Comparison of ENCODE assay signal across 15 mouse cellular contexts in genomic region chr9:113634986-113635385, GRCm38 (mm10).
DNase-seq lines count a peak whose midpoint lies in the region; ATAC-seq and TF ChIP-seq lines count a peak whose summit lies in the region.
"Had no signal": no experiment of that assay in that cellular context is flagged by ENCODE, and none has a peak within 500 bp of the region (broad histone marks: within the 10 kb centered on the region; RNA-seq: fewer than 3 reads in every experiment).

No protein-coding gene starts in this region.

- no peak overlapping the region for H3K4me2 ChIP-seq in hindbrain, postnatal 0 days (ENCODE audit: low read depth, low read length)
- no peak overlapping the region for H3K4me2 ChIP-seq in hindbrain, embryonic 11.5 days (replicated peaks; ENCODE audit: low read depth, low read length)
- H3K4me2 ChIP-seq: liver, embryonic 15.5 days had no signal

- 28% methylated on average over 7 of the region's 7 CpGs for WGBS in hindbrain, postnatal 0 days
- WGBS in hindbrain, embryonic 11.5 days = 51% methylated on average over 7 of the region's 7 CpGs
- WGBS in lung, adult 2 months = 48% methylated on average over 7 of the region's 7 CpGs

- H3K27ac ChIP-seq in gastrocnemius, adult 2 months = no peak overlapping the region
- no peak overlapping the region for H3K27ac ChIP-seq in hindbrain, postnatal 0 days
- H3K27ac ChIP-seq in hindbrain, embryonic 11.5 days (ENCODE audit: low read depth, low read length) = no peak overlapping the region
- H3K27ac ChIP-seq: liver, embryonic 15.5 days had no signal

- H3K27me3 ChIP-seq in hindbrain, postnatal 0 days (ENCODE audit: insufficient read depth, low read length) = no peaks in the 10 kb centered on the region
- H3K27me3 ChIP-seq in hindbrain, embryonic 11.5 days (ENCODE audit: control insufficient read depth, insufficient read depth, low read length) = no peaks in the 10 kb centered on the region
- H3K27me3 ChIP-seq: liver, embryonic 15.5 days had no signal

- peak overlapping the region; percentile 21; the same call in 1 of the 2 replicates for H3K4me3 ChIP-seq in gastrocnemius, adult 2 months
- H3K4me3 ChIP-seq in hindbrain, postnatal 0 days (ENCODE audit: low read length) = no peak overlapping the region
- no peak overlapping the region for H3K4me3 ChIP-seq in hindbrain, embryonic 11.5 days (ENCODE audit: low read depth, low read length)
- H3K4me3 ChIP-seq in lung, adult 2 months (replicated peaks; ENCODE audit: extremely low read depth, low read depth, low read length) = no peak overlapping the region
- H3K4me3 ChIP-seq: liver, embryonic 15.5 days had no signal

- no peak overlapping the region for H3K9ac ChIP-seq in hindbrain, postnatal 0 days (replicated peaks; ENCODE audit: low read length)
- no peak overlapping the region for H3K9ac ChIP-seq in hindbrain, embryonic 11.5 days (ENCODE audit: low read depth, low read length)
- H3K9ac ChIP-seq: liver, embryonic 15.5 days had no signal

- H3K9me3 ChIP-seq in hindbrain, postnatal 0 days (ENCODE audit: low read length) = no peaks in the 10 kb centered on the region
- no peaks in the 10 kb centered on the region for H3K9me3 ChIP-seq in hindbrain, embryonic 11.5 days (ENCODE audit: control insufficient read depth, low read length)
- H3K9me3 ChIP-seq: liver, embryonic 15.5 days had no signal

- ATAC-seq in hindbrain, postnatal 0 days = no peak
- ATAC-seq in hindbrain, embryonic 11.5 days (ENCODE audit: low FRiP score) = no peak
- ATAC-seq: inflammation-experienced regulatory T-cells, adult 6 months had no signal

- intact Hi-C loops in gastrocnemius, adult 2 months (cut with DNase I) = no loop called here

- H3K36me3 ChIP-seq in hindbrain, postnatal 0 days (ENCODE audit: insufficient read depth, low read length) = no peaks in the 10 kb centered on the region
- no peaks in the 10 kb centered on the region for H3K36me3 ChIP-seq in hindbrain, embryonic 11.5 days (ENCODE audit: control insufficient read depth, insufficient read depth, low read length)
- H3K36me3 ChIP-seq: G1E; liver, embryonic 15.5 days had no signal

- no peak for DNase-seq in gastrocnemius, adult 2 months
- DNase-seq in gastrocnemius, postnatal 25 days = no peak
- peak; percentile 58 for DNase-seq in hindbrain, postnatal 0 days (ENCODE audit: low spot score)
- no peak for DNase-seq in hindbrain, embryonic 11.5 days (ENCODE audit: low spot score)
- peak; percentile 30 to 48 for DNase-seq in right cerebral cortex, postnatal 10 days (ENCODE audit: low spot score in 2 of 2)
- no peak for DNase-seq in right cerebral cortex, postnatal 14 days
- no peak for DNase-seq in lung, adult 2 months
- DNase-seq: adrenal gland, adult 2 months; cerebellum, adult 2 months; layer of hippocampus, postnatal 36 days; lung, postnatal 14 days; right cerebral cortex, adult 18-20 months had no signal

- no peak for TF ChIP-seq POLR2A in lung, adult 2 months (IDR thresholded peaks at IDR 0.05; ENCODE audit: borderline replicate concordance, extremely low read depth, low read depth, low read length)

- no peak for TF ChIP-seq CTCF in gastrocnemius, adult 2 months (IDR thresholded peaks at IDR 0.05)
- no peak for TF ChIP-seq CTCF in hindbrain, postnatal 0 days (IDR thresholded peaks at IDR 0.05; ENCODE audit: low read depth)
- TF ChIP-seq CTCF in lung, adult 2 months (IDR thresholded peaks at IDR 0.05; ENCODE audit: insufficient read depth, low read length) = no peak

- H3K4me1 ChIP-seq in hindbrain, postnatal 0 days (ENCODE audit: insufficient read depth, low read length) = no peaks in the 10 kb centered on the region
- H3K4me1 ChIP-seq in hindbrain, embryonic 11.5 days (replicated peaks; ENCODE audit: control insufficient read depth, insufficient read depth, low read length) = no peaks in the 10 kb centered on the region
- no peaks in the 10 kb centered on the region for H3K4me1 ChIP-seq in lung, adult 2 months (ENCODE audit: control insufficient read depth, insufficient read depth, low read length)
- H3K4me1 ChIP-seq: liver, embryonic 15.5 days had no signal

Comparison
In these comparisons a context has a peak if more than half of its experiments do, and no peak if none do; other contexts are left out.
1. DNase-seq: peak in hindbrain, postnatal 0 days (single experiment) and right cerebral cortex, postnatal 10 days (2 of 2); none in gastrocnemius, adult 2 months (single experiment), gastrocnemius, postnatal 25 days (single experiment), hindbrain, embryonic 11.5 days (single experiment), right cerebral cortex, postnatal 14 days (single experiment) and lung, adult 2 months (single experiment).